Mouse (Mus musculus) heart, adult 11 months (tissue): ENCODE measurements at regions not wholly inside any gene's neighbourhood (a gene's known extent, or its start where the extent isn't known, plus 50 kb on each side); places are given as distances from the start of the nearest gene placed in this dataset.

Source experiments
- DNase-seq: peaks from one replicate; pipeline ENCODE4 v3.0.0; 2022

- DNase-seq = peak; percentile 82
These were observed 385.1 kb downstream of the Rapgef2 start for GRCm38 (mm10) chr3:78901016-78901837.

DNA sequence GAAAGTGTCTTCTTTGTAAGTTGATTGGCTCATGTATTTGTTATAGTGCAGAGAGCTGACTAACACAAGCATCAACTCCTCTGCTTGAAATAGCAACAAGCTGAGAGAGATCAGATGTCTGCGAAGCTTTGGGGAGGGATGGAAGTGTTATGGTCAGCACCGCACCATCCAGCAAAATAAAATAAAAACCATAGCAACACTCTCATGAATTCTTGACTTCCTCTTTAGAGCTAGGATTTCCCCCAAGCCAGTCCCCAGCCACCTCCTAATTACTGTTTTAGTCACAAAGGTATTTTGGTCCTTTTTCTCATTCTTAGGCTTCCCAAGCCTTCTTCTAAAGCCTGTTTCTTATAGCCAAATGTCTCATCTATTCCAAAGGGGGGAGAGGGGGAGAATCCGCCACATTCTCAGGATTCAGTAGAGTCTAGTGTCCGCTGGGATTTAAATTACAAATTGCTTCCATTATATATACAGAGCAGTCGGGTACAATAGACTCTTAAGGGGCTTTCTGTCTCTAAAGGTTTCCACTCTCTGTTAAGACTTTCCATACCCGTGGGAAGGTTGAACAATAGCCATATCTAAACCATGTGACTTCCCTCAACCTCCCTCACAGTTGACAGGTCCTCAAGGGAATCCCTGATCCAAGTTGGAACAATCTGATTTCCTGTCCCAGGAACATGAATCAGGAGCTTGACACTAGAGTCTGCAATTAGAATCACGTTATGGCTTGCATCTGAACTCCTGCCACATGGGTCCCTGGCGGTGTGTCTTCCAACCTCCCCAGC lies 386.7 kb downstream of the Rapgef2 start:
- peak; percentile 92 for DNase-seq

DNA sequence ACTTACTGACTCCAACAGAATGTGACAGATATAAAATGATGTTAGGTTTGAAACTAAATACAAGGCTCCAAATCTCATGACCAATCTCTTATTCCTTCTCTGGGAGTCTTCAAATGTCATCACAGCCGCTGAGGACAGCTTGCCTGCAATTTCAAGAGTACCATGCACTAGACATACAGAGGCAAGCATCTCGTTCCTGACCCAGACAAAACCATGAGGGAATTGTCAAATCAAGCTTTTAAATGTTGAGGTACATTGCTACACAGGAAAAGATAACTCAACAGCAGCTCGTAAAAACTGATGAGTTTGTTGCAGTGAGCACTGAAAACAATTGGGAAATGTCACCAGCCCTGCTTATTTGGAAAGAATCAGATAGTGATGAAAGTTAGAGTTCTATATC lies 397.0 kb downstream of the Rapgef2 start:
- peak; percentile 61 for DNase-seq

- DNase-seq = no peak
These were observed 401.6 kb downstream of the Rapgef2 start for GRCm38 (mm10) chr3:78884715-78885114.

GRCm38 (mm10) chr3:78884029-78884428 lies 402.3 kb downstream of the Rapgef2 start:
- no peak for DNase-seq

- DNase-seq = no peak
These were observed 406.2 kb downstream of the Rapgef2 start for GRCm38 (mm10) chr3:78880072-78880471.

GRCm38 (mm10) chr3:78877323-78877722 lies 409.0 kb downstream of the Rapgef2 start:
- peak; percentile 30 for DNase-seq

DNA sequence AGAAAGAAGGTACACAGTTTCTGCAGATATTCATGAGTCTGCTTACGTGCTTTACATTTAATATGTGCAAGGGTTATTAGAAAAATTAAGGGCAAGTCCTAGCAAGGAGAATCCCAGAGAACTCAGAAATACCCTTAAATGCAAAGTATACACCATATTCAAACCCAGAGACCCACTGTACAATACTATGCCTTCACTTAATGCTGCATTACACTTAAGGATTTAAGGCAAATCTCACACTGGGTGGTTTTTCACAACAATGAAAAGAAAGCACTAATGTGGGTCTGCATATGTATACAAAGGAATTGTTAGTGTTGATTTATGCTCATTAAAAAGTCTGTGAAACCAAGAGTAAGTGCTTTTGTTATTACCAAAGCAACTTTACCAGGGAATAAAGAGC lies 419.4 kb downstream of the Rapgef2 start:
- no peak for DNase-seq

DNA sequence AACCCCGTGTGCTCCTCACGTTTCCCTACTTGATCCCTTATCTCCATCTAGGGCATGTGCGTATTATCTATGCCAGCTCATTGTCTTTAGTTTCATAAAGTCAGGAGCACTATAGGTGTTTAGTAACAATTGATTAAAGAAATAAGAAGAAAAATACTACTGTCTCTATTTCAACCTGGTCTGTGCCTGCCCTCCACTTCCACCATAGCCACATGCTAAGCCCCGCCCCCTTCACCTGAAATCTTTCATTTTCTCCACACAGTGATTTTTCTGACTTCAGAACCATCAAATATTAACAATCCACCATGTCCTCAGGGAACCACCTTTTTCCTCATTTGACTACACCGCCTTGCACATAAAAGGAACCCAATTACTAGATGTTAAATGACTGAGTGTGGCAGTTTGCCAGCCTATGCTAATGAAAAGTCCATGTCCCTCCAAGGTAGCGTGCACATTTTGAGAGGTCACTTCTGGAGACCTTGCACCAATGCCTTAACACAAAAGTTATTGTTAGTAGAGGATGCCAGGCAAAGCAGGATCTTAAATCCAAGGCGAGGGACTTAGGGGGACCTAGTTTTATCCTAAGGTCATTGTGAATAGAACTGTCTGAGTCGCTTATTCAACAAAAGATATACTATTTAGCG lies 420.1 kb downstream of the Rapgef2 start:
- no peak for DNase-seq

GRCm38 (mm10) chr3:78863005-78863404 lies 423.3 kb downstream of the Rapgef2 start:
- DNase-seq = no peak

DNA sequence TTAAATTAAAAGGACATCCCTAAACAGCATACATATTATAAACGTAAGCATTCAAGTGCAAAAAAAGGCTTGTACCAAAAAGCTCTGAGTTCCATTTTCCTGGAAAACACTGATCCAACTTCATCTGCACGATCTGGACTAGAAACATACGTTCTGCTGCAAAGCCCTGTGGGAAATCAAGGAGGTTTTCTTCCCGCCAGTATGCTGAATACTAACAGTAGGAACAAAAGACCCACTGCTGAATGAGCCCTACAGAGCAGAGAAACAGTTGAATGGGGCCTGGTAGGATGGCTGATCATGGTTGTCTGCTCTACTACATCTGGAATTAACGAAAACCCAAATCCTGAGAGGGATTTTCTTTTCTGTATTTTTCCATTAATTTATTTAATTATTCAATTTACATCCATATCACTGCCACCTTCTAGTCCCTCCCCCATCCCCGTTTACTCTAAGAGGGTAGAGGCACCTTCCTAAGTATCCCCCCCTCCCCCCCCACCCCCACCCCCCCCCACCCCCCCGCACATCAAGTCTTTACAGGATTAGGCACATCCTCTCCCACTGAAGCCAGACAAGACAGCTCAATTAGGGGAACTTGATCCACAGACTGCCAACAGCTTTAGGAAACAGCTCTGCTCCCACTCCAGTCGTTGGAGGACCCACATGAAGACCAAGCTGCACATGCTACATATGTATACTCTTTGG lies 439.5 kb downstream of the Rapgef2 start:
- no peak for DNase-seq

DNA sequence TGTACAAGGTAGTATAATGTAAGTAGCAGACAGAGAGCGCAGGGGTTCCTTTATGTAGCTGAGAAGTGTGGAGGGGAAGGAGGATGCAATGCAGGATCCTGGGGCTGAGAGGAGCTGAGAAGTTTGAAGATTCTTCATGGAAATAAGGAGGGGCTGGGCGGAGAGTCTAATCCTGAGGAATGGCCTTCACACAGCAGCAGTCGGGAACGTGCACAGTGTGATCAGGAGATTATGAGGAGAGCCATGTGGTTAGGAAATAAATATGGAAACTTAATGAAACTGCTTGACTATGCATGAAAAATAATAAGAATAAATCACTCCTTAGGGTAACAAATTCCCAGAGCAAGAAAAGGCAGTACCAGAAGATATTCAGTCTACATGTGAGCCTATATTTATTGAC lies 445.1 kb downstream of the Rapgef2 start:
- no peak for DNase-seq

GRCm38 (mm10) chr3:78836824-78837223 lies 449.5 kb downstream of the Rapgef2 start:
- no peak for DNase-seq

DNA sequence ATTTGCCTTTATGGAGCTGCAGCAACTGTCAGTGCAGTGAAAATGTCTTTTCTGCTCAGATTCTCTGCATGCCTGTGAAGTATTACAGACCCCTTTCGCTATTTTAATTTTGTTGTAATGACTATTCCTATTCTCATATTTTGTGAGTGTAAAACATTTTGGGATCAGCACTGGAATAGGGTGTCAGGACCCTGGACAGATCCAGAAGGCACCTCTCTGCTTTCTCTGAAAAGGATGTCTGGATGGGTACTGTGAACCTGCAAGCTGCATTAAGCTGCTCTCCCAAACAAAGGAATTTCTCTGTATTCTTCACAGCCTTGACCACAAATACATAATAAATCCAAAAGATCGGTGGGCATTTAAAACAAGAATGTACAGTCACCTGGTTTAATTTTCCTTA lies 460.8 kb downstream of the Rapgef2 start:
- DNase-seq = no peak

- DNase-seq = no peak
These were observed 473.9 kb downstream of the Rapgef2 start for GRCm38 (mm10) chr3:78812425-78812824.

GRCm38 (mm10) chr3:78810431-78811152 lies 475.7 kb downstream of the Rapgef2 start:
- no peak for DNase-seq

GRCm38 (mm10) chr3:78803176-78803575 lies 483.1 kb downstream of the Rapgef2 start:
- DNase-seq = no peak

DNA sequence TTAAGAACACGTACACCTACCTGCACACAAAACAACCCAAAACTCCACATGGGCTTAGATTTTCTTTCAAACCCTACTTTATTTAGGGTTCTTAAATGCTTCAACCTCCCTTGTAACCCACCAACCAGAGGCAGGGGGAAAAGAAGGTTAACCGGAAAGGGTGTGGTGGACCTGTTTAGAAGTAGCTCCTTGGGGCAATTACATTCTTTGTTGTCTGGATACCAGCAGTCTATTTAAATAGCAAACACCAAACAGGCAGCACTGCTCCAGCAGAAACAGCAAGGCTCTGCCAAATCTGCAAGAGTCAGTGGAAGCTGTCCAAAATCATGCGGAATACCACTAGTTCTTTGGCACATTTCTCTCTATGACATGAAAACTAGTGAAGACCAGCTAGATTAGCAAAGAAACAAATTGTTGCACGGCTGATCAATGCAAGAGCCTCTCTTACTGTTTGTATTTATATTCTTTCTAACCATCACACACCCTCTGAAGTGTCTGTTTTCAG lies 490.3 kb downstream of the Rapgef2 start:
- DNase-seq = no peak

DNA sequence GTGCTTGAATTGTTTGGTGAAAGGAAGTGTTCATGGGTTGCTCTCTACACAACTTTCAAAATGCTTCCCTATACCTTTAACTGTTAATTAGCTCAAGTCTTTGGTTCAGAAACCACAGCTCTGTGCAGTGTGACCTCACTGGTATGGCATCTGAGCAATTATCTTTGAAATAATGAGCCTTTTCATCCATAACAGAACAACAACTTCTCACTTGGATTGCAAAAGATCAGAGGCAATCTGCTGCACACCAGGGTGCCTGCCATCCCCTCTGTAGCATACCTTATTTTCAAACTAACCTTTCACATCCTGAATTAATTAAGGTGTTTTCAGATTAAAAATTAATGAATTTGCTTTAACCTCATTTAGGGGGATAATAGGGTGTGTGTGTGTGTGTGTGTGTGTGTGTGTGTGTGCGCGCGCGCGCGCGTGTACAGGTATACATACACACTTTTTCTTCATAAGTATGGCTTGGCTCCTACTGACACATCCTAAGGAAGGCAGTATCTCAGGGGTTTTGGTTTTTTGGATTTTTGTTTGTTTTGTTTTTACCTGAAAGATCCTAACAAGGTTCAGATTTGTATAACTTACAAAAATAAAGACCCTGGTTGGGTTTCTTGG lies 493.8 kb downstream of the Rapgef2 start:
- no peak for DNase-seq

- DNase-seq = no peak
These were observed 503.6 kb downstream of the Rapgef2 start for GRCm38 (mm10) chr3:78782766-78783165.

DNA sequence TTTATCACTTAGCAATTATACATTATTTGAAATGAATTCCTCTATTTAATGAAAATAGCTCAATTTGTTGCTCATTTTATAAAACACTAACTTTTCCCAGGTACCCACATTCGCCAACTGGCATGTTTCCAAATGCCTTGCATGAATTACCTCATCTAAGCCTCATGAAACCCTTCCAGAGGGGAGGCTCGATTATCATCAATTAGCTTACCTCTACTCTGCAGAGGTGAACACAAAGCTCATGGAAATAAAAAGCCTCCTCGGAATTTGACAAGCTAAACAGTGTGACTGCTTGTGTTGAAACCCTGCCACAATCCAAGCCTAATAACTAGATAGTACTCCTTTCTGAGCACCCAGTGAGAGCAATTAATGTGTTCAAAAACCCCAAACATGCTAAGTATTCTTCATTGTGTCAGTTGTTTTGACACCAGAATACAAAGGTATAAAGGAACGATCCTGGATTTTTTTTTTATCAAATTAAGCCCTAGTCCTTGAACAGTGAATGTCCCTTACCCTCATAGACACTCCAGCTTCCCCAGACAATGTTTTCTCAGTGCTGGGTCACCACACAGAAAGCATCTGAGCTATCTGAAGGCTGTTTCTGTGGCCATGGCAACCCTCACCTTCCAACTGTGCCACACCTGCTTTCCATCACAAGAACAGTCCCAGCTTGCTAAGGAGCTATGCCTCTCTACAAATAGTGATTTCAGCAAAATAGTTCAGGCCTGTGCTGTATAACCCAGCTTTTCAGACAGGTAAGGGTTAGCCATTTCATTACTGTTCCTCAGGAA lies 530.4 kb downstream of the Rapgef2 start:
- no peak for DNase-seq
